Mouse (Mus musculus): Measurements from ENCODE around the gene Timm13. TPM values are rescaled to one million over a fixed set of nuclear protein-coding genes. Genes with fewer than 3 reads are reported as not detected.
A peak's percentile ranks its signal among the peaks of the same experiment; 100 is the strongest.

The Timm13 gene
- polyA plus RNA-seq, 1 experiment: 174 TPM

DNA sequence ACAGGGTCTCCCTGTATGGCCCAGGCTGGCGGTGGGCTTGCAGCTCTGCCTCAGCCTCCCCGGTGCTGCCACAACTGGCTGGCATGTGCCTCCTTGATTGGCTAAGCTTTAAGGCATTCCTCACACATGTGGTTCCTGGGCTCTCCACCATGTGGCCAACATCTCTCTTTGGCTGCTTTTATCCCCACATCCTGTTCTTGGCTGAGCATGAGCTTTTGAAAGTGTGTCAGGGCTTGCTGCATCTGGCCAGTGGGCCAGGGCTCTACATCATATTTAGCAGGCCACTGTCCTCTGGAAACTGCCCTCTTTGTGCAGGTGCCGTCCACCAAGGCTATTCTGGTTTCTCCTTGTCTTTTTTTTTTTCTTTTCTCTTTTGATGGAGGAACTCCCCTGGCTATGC, 44.5 kb downstream of the Timm13 start:
- TF ChIP-seq CTCF (IDR thresholded peaks at IDR 0.05; ENCODE audit: borderline replicate concordance, extremely low read depth, insufficient read depth, insufficient read length) (peak; percentile 22; the same call in 1 of the 2 replicates), POLR2A (IDR thresholded peaks at IDR 0.05; ENCODE audit: borderline replicate concordance, extremely low read depth, insufficient read depth, insufficient read length, poor library complexity, severe bottlenecking) (no peak)
- no peak for DNase-seq (ENCODE audit: low read depth)

DNA sequence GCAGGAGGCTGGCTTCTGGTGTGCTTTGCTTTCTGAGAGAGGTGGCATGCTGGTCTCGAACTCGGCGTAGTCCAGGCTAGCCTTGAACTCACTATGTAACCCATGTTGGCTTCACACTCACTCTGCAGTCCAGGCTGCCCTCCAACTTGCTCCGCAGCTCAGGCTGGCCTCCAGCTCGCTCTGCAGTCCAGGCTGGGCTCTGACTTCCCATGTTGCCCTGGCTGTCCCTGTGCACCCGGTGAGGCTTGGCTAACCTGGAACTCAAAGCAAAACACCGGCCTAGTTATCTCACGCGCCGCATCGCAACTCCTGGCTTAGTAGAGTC, 45.1 kb downstream of the Timm13 start:
- TF ChIP-seq CTCF (IDR thresholded peaks at IDR 0.05; ENCODE audit: borderline replicate concordance, extremely low read depth, insufficient read depth, insufficient read length) (no peak), POLR2A (IDR thresholded peaks at IDR 0.05; ENCODE audit: borderline replicate concordance, extremely low read depth, insufficient read depth, insufficient read length, poor library complexity, severe bottlenecking) (no peak)
- no peak for DNase-seq (ENCODE audit: low read depth)

DNA sequence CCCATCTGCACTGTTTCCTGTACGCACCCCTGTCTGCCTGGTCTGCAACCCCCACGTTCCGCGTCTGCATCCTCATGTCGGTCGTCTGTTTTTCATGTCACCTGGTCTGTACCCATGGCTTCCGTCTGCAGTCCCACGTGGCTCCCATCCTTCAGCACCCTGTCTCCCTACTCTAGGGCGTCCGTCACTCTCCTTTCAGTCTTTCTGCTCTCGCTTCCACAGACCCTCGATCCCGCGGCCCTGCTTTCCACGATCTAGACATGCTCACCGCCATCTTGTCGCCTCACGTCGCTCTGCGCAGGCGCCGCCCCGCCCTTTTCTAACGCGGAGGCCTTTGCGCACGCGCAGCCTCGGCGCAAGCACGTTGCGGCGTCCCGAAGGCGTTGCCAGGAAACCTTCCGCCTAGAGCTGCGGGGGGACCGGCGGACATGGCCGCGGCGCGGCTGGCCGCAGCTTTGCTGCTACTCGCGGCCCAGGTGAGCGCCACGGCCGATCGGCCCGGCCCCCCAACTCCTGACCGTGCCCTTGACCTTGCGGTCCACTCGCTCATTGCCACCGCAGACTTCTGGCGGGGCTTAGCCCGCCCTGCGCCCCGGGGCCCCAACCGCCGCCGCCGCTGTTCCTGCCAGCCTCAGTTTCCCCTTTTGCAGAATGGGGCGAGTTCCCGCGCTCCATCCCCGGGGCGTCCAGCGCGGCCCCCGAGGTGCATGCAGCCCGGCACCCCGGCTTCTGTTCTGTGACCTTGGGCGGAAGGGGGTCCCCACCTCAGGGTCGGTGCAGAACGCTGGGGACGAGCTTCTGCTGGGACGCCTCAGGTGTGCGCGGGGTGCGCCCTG, 45.6 kb downstream of the Timm13 start, which contains the start of the genes Lsm7 and Sppl2b:
Gene Lsm7 (minus strand): TSS at position 297 of the 836 bp plus-strand sequence.
Gene Sppl2b (plus strand): TSS at position 363 of the 836 bp plus-strand sequence.
- DNase-seq (ENCODE audit: low read depth): peak; percentile 99
- TF ChIP-seq POLR2A (IDR thresholded peaks at IDR 0.05; ENCODE audit: borderline replicate concordance, extremely low read depth, insufficient read depth, insufficient read length, poor library complexity, severe bottlenecking): peak; percentile 89
- TF ChIP-seq CTCF (IDR thresholded peaks at IDR 0.05; ENCODE audit: borderline replicate concordance, extremely low read depth, insufficient read depth, insufficient read length): no peak

Other genes with a start within 250 kb of the Timm13 start
- gene Btbd2, start 243.9 kb downstream of the Timm13 start, polyA plus RNA-seq (2012; rRNA removed): 91.9 and 113 TPM in 2 replicates
- 96.9 and 115 TPM in 2 replicates for gene Mknk2, start 222.9 kb downstream of the Timm13 start, polyA plus RNA-seq (2012; rRNA removed)
- gene Mob3a, start 199.0 kb downstream of the Timm13 start, polyA plus RNA-seq (2012; rRNA removed): 36.9 and 47.3 TPM in 2 replicates
- 47.6 and 70.2 TPM in 2 replicates for gene Izumo4, start 198.8 kb downstream of the Timm13 start, polyA plus RNA-seq (2012; rRNA removed)
- 155 and 176 TPM in 2 replicates for gene Ap3d1, start 158.7 kb downstream of the Timm13 start, polyA plus RNA-seq (2012; rRNA removed)
- 36.1 and 77.6 TPM in 2 replicates for gene Dot1l, start 145.8 kb downstream of the Timm13 start, polyA plus RNA-seq (2012; rRNA removed)
- 76.3 and 77.0 TPM in 2 replicates for gene Sf3a2, start 102.8 kb downstream of the Timm13 start, polyA plus RNA-seq (2012; rRNA removed)
- gene Plekhj1, start 102.3 kb downstream of the Timm13 start, polyA plus RNA-seq (2012; rRNA removed): 88.7 and 125 TPM in 2 replicates
- 1.7 and 2.1 TPM in 2 replicates for gene Amh, start 95.7 kb downstream of the Timm13 start, polyA plus RNA-seq (2012; rRNA removed)
- 0.21 and 0.45 TPM in 2 replicates for gene Jsrp1, start 87.5 kb downstream of the Timm13 start, polyA plus RNA-seq (2012; rRNA removed)
- gene Oaz1, start 74.3 kb downstream of the Timm13 start, polyA plus RNA-seq (2012; rRNA removed): 685 and 1,025 TPM in 2 replicates
- 5.2 and 7.7 TPM in 2 replicates for gene Lingo3, start 56.9 kb downstream of the Timm13 start, polyA plus RNA-seq (2012; rRNA removed)
- 278 and 393 TPM in 2 replicates for gene Lsm7, start 45.8 kb downstream of the Timm13 start, polyA plus RNA-seq (2012; rRNA removed)
- 110 and 134 TPM in 2 replicates for gene Sppl2b, start 45.7 kb downstream of the Timm13 start, polyA plus RNA-seq (2012; rRNA removed)
- gene Tmprss9, start 29.1 kb downstream of the Timm13 start, polyA plus RNA-seq (2012; rRNA removed): 0.22 and 0.26 TPM in 2 replicates
- gene Lmnb2, start 17.3 kb upstream of the Timm13 start, polyA plus RNA-seq (2012; rRNA removed): 58.8 and 72.3 TPM in 2 replicates
- 8.4 and 8.5 TPM in 2 replicates for gene Gadd45b, start 29.1 kb upstream of the Timm13 start, polyA plus RNA-seq (2012; rRNA removed)
- 13.3 and 13.6 TPM in 2 replicates for gene Gng7, start 114.0 kb upstream of the Timm13 start, polyA plus RNA-seq (2012; rRNA removed)
- 41.5 and 66.5 TPM in 2 replicates for gene Diras1, start 124.7 kb upstream of the Timm13 start, polyA plus RNA-seq (2012; rRNA removed)
- gene Slc39a3, start 136.5 kb upstream of the Timm13 start, polyA plus RNA-seq (2012; rRNA removed): 70.0 and 77.9 TPM in 2 replicates
- 326 and 369 TPM in 2 replicates for gene Sgta, start 159.2 kb upstream of the Timm13 start, polyA plus RNA-seq (2012; rRNA removed)
- gene Thop1, start 169.1 kb upstream of the Timm13 start, polyA plus RNA-seq (2012; rRNA removed): 69.5 and 86.1 TPM in 2 replicates
- gene Creb3l3, start 197.9 kb upstream of the Timm13 start, polyA plus RNA-seq (2012; rRNA removed): 0.19 and 0.20 TPM in 2 replicates
- gene Map2k2, start 204.9 kb upstream of the Timm13 start, polyA plus RNA-seq (2012; rRNA removed): 203 and 214 TPM in 2 replicates
- 9.2 and 12.7 TPM in 2 replicates for gene Zbtb7a, start 234.3 kb upstream of the Timm13 start, polyA plus RNA-seq (2012; rRNA removed)